Mouse (Mus musculus) limb, embryonic 13.5 days (tissue): ENCODE measurements at regions not wholly inside any gene's neighbourhood (a gene's known extent, or its start where the extent isn't known, plus 50 kb on each side); places are given as distances from the start of the nearest gene placed in this dataset.
"Not testable (repeated sequence)": the region's sequence is repeated elsewhere in the genome, so short reads cannot be mapped to it uniquely, and the experiment has no call there.

Source experiments
- ATAC-seq: fragments of 200-750 bp; cut with Nextera tagmentation; 2 replicates; pipeline ENCODE4 v1.8.0; 2017; ENCODE audit warnings: low read depth, moderate number of reproducible peaks, moderate TSS enrichment; ENCODE audit not compliant: low FRiP score
- H3K27ac ChIP-seq: fragments of 300-500 bp; sonication (generic); 2 replicates; pipeline ENCODE4 v1.5.1; 2015; ENCODE audit warnings: inconsistent platforms, mild to moderate bottlenecking, moderate library complexity
- H3K27me3 ChIP-seq: fragments of 300-500 bp; sonication (generic); 2 replicates; pipeline ENCODE4 v1.6.1; 2015; ENCODE audit warnings: mild to moderate bottlenecking, inconsistent platforms
- H3K36me3 ChIP-seq: fragments of 300-500 bp; sonication (generic); 2 replicates; pipeline ENCODE4 v1.6.1; 2015; ENCODE audit warnings: inconsistent platforms, mild to moderate bottlenecking, moderate library complexity
- H3K4me1 ChIP-seq: fragments of 300-500 bp; sonication (generic); 2 replicates; pipeline ENCODE4 v1.6.1; 2015; ENCODE audit warnings: inconsistent platforms
- H3K4me2 ChIP-seq: fragments of 300-500 bp; sonication (generic); replicated peaks from 2 replicates; pipeline ENCODE4 v1.6.1; 2015; ENCODE audit warnings: inconsistent platforms, mild to moderate bottlenecking, moderate library complexity
- H3K4me3 ChIP-seq: fragments of 300-500 bp; sonication (generic); 2 replicates; pipeline ENCODE4 v1.5.1; 2015; ENCODE audit warnings: moderate library complexity, mild to moderate bottlenecking, inconsistent platforms
- H3K9ac ChIP-seq: fragments of 300-500 bp; sonication (generic); 2 replicates; pipeline ENCODE4 v1.6.1; 2015; ENCODE audit warnings: mild to moderate bottlenecking, inconsistent platforms
- H3K9me3 ChIP-seq: fragments of 300-500 bp; sonication (generic); 2 replicates; pipeline ENCODE4 v1.6.1; 2016; ENCODE audit warnings: inconsistent platforms
- WGBS: fragments of 180-500 bp; shearing (Covaris S2); methylation state at CpG from one replicate; pipeline ENCODE4 v1.1.7; 2015; 5-methylcytosine and 5-hydroxymethylcytosine counted together

DNA sequence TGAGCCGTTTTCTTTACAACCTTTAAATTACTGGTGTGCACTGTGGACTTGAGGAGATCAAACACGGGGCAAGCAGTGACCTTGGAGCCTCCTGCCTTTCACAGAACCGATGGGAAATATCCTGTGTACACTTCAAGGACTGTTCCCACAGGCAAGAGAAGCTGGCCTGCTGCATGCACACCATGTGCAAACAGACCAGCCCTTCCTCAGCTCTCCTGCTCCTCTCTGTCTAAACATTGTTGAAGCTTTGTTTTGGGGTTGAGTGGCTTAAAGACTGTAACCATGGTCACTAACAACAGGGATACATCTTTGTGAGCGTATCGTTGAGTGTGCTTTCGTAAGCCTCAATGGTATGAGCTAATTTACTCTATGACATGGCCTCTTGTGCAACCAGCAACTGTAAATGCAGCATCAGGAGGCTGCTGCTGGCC lies 50.2 kb upstream of the Agps start:
- Histone ChIP-seq H3K9ac (no peak overlapping the region), H3K36me3 (no peaks in the 10 kb centered on the region), H3K9me3 (no peaks in the 10 kb centered on the region), H3K4me1 (peaks cover 17% of the 10 kb centered on the region), H3K4me3 (no peak overlapping the region), H3K4me2 (no peak overlapping the region), H3K27me3 (0 out of 2 replicates have a peak, but pooled peaks cover 6% of the 10 kb centered on the region), H3K27ac (no peak overlapping the region)
- ATAC-seq, result no peak
- 45% methylated on average over 6 of the region's 6 CpGs for WGBS

DNA sequence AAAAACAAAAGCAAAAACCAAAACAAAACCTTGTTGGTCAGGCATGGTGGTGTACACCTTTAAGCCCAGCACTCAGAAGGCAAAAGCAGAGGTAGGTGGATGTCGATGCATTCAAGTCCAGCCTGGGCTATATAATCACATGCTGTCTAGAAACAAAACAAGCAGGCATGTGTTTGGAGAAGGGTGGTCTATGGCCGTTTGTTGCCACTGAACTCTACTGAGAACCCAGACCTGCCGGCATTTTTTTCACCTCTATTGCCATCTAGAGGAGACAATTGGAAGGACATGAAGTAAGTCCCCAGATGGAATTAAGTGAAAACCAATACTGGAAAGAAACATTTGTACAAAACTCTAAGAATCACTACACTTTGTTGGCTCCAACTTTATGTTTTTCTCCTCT lies 50.9 kb upstream of the Agps start:
- Histone ChIP-seq H3K36me3 (no peaks in the 10 kb centered on the region), H3K27me3 (0 out of 2 replicates have a peak, but pooled peaks cover 9% of the 10 kb centered on the region), H3K9me3 (no peaks in the 10 kb centered on the region), H3K27ac (no peak overlapping the region), H3K4me2 (no peak overlapping the region), H3K4me3 (no peak overlapping the region), H3K9ac (no peak overlapping the region), H3K4me1 (peaks cover 23% of the 10 kb centered on the region)
- ATAC-seq, result peak; percentile 46; the same call in 1 of the 2 replicates
- 0% methylated on average over 3 of the region's 3 CpGs for WGBS

DNA sequence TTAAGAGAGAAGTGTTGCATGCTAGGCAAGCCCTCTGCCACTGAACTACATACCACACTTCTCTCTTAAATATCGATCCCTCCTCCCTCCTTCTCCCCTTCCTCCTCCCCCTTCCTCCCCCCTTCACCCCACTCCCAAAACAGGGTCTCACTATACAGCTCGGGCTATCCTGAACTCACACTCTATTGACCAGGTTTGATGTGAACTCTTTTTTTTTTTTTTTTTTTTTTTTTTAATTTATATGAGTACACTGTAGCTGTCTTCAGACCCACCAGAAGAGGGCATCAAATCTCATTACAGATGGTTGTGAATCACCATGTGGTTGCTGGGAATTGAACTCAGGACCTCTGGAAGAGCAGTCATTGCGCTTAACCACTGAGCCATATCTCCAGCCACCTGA lies 53.3 kb upstream of the Agps start:
- not testable (repeated sequence) for ATAC-seq, H3K27ac ChIP-seq, H3K9ac ChIP-seq, H3K27me3 ChIP-seq, H3K36me3 ChIP-seq, H3K4me2 ChIP-seq, H3K4me3 ChIP-seq, H3K9me3 ChIP-seq
- 84% methylated on average over 3 of the region's 3 CpGs for WGBS
- peaks cover 21% of the 10 kb centered on the region for H3K4me1 ChIP-seq

DNA sequence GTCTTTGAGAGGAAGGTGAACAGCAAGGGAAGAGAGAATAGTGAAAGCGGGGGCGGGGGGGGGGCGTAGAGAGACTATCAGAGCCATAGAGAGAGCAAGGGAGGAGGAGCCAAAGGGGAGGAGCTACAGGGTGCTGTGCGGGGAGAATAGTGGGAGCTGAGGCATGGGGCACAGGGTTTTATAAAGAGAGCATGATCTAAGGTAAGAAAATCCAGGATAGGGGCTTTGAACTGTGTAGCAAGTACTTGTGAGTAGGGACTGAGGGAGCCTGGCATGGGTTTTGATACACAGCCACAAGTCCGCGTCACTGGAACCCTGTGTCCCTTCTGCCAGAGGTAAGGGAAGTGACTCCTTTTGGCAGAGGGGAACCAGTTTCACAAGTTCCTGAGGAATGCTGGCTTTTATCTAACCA lies 54.9 kb upstream of the Agps start:
- Histone ChIP-seq H3K9ac (no peak overlapping the region), H3K9me3 (no peaks in the 10 kb centered on the region), H3K4me3 (no peak overlapping the region), H3K4me2 (peak overlapping the region; percentile 38), H3K4me1 (peaks cover 27% of the 10 kb centered on the region), H3K27me3 (0 out of 2 replicates have a peak, but pooled peaks cover 9% of the 10 kb centered on the region), H3K27ac (no peak overlapping the region), H3K36me3 (no peaks in the 10 kb centered on the region)
- ATAC-seq, result no peak
- WGBS, result 15% methylated on average over 5 of the region's 6 CpGs

DNA sequence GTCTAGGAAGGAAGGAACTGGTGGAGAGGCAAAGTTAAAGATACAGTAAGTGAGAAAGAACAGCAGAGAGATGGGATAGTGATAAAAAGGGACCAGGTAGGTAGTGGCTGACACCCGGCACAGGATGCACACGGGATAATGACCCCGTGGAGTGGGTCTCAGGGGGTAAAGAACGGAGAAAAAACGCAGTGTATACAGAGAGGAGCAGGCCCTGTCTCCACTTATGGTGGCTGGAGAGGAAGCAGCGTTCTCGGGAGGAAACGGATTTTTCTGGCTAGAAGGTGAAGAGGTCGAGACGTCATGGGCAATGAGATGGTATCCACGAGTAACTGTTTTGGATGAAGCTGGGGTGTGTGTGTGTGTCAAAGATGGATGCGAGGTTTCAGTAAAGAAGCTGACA lies 55.4 kb upstream of the Agps start:
- Histone ChIP-seq H3K4me2 (peak overlapping the region; percentile 38), H3K27ac (no peak overlapping the region), H3K27me3 (0 out of 2 replicates have a peak, but pooled peaks cover 9% of the 10 kb centered on the region), H3K36me3 (no peaks in the 10 kb centered on the region), H3K4me3 (no peak overlapping the region), H3K9ac (no peak overlapping the region), H3K4me1 (peaks cover 27% of the 10 kb centered on the region), H3K9me3 (no peaks in the 10 kb centered on the region)
- no peak for ATAC-seq
- WGBS, result 22% methylated on average over 12 of the region's 12 CpGs

DNA sequence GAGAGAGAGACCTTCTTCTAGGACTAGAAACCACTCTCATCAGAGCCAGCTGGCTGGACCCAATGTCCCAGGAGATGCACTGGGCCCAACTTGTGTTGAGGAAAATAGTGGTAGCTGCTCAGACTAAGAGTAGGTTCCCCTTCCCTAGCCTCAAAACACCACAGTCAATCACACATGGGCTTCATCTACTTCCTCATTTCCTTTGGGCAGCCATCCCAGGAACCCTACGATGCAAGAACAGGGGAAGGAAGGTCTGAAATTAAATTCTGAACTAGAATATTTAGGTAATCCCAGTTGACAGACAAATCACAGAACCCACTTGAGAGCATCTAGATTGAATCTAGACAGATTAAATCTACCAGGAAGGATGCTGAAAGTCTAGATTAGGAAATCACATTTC lies 56.8 kb upstream of the Agps start:
- no peak for ATAC-seq
- Histone ChIP-seq H3K4me3 (no peak overlapping the region), H3K9me3 (no peaks in the 10 kb centered on the region), H3K4me2 (no peak overlapping the region), H3K27me3 (0 out of 2 replicates have a peak, but pooled peaks cover 9% of the 10 kb centered on the region), H3K4me1 (peaks cover 19% of the 10 kb centered on the region; the same call in 1 of the 2 replicates), H3K36me3 (no peaks in the 10 kb centered on the region), H3K27ac (no peak overlapping the region), H3K9ac (no peak overlapping the region)
- WGBS, result 52% methylated on average over 1 of the region's 1 CpGs

DNA sequence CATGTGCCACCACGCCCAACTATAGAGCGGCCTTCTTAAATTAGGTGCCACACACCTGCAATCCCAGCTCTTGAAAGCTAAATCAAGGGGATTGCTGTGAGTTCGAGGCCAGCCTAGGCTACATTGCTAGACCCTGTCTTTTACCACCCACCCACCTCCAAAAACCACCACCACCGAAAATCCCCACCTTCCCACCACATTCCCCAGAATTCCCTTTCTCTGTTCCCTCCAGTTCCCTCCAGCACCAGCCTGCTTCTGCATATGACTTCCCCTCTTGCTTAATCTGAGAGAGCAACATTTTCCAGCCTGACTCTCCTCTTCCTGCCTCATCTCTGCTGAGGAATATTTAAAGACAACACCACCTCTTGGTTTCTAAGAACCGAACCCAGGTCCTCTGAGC lies 58.5 kb upstream of the Agps start:
- Histone ChIP-seq H3K9me3 (no peaks in the 10 kb centered on the region), H3K4me1 (peaks cover 19% of the 10 kb centered on the region; the same call in 1 of the 2 replicates), H3K36me3 (no peaks in the 10 kb centered on the region), H3K4me2 (no peak overlapping the region), H3K9ac (no peak overlapping the region), H3K27me3 (0 out of 2 replicates have a peak, but pooled peaks cover 3% of the 10 kb centered on the region), H3K4me3 (no peak overlapping the region), H3K27ac (no peak overlapping the region)
- no peak for ATAC-seq
- 89% methylated on average over 5 of the region's 5 CpGs for WGBS

DNA sequence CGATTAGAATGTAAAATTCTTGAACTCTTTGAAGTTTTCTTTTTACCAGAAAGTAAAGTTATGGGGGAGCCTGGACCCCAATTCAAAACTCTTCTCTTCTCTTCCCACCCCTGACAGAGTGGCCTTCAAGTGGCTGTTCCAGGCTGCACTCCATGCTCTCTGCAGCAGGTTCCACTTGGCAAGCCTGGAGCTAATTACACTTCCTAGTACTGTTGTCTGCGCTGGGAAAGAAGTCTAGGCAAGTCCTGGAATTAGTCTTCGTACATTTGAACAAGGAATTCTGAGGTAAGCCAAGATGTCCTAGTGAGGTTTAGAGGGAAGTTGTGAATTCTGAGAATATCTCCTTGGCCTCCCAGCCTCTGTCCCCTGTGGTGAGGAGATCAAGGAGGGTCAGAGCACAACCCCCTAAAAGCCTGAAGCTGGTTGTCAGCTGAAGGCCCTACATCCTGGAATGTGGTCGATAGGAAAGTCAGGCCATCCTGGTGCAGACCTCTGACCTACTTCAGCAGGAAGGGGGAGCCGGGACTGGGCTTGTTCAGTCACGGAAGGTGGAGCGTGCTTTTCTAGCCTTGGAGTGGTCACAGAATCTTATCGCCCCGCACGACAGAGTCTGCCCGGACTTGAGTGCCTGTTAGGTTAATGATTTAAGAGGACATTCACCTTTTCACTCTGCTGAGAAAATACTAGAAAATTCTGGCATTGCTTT lies 59.6 kb upstream of the Agps start:
- no peak for ATAC-seq
- 34% methylated on average over 11 of the region's 11 CpGs for WGBS
- H3K27ac ChIP-seq, result no peak overlapping the region

DNA sequence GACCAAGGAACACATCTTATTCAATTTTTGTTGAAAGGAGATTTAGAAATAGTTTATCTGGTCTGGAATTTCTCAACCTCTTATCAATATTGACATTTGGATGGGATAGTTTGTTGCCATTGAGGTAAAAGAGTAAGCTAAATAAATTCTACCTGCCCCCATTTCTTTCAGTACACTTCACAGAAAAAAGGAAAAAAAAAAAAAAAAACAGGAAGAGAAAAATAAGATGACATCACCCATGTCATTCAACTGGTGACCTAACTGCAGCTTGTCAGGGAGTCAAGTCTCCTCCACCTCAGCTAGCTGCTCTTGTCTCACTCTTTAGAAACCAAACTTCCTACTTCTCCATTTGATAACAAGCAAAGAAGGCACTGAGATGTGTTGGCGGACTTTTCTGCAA lies 61.3 kb upstream of the Agps start:
- H3K27ac ChIP-seq, result no peak overlapping the region
- no peak overlapping the region for H3K4me3 ChIP-seq
- WGBS, result 92% methylated on average over 1 of the region's 1 CpGs
- no peaks in the 10 kb centered on the region for H3K27me3 ChIP-seq
- no peaks in the 10 kb centered on the region for H3K36me3 ChIP-seq
- H3K4me1 ChIP-seq, result peaks cover 9% of the 10 kb centered on the region; the same call in 1 of the 2 replicates
- no peak for ATAC-seq
- H3K9me3 ChIP-seq, result no peaks in the 10 kb centered on the region
- H3K9ac ChIP-seq, result no peak overlapping the region
- no peak overlapping the region for H3K4me2 ChIP-seq

More for the DNA sequence above, 59.6 kb upstream of the Agps start:
- Histone ChIP-seq H3K9ac (no peak overlapping the region), H3K4me1 (peaks cover 20% of the 10 kb centered on the region), H3K27me3 (0 out of 2 replicates have a peak, but pooled peaks cover 3% of the 10 kb centered on the region), H3K4me3 (no peak overlapping the region), H3K36me3 (no peaks in the 10 kb centered on the region), H3K9me3 (no peaks in the 10 kb centered on the region), H3K4me2 (no peak overlapping the region)

DNA sequence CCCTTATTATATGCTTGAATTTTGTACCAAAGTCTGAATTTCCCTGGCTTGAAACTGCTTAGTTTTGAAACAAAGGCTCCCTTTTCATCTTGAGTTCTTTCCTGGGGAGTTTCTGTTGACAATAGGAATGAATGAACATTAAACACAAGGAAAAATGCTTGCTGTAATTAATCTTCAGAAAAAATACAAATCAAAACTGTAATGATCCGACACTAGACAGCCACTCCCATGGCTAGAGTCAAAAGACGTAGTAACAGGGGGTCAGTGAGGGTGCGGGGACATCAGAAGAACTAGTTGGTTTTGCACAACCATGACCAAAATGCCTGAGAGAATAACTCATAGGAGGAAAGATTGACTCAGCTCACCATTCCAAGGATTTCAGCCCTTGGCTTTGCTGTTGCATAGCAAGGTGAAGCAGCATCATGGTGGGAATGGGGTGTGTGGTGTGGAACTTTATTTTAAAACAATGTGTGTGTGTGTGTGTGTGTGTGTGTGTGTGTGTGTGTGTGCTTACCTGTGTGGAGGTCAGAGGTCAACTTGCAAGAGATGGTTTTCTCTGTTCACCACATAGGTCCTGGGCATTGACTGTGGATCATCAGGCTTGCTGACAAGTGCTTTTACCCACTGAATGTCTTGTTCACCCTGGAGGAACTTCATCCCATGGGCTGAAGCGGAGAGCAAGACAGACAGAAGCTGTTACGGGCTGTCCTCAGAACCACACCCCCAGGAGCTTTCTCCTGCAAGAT lies 63.2 kb upstream of the Agps start:
- WGBS, result 85% methylated on average over 5 of the region's 5 CpGs
- ATAC-seq, result no peak
- Histone ChIP-seq H3K4me3 (no peak overlapping the region), H3K36me3 (no peaks in the 10 kb centered on the region), H3K4me2 (no peak overlapping the region), H3K9ac (no peak overlapping the region), H3K9me3 (no peaks in the 10 kb centered on the region), H3K27ac (no peak overlapping the region), H3K4me1 (peaks cover 9% of the 10 kb centered on the region; the same call in 1 of the 2 replicates), H3K27me3 (no peaks in the 10 kb centered on the region)

DNA sequence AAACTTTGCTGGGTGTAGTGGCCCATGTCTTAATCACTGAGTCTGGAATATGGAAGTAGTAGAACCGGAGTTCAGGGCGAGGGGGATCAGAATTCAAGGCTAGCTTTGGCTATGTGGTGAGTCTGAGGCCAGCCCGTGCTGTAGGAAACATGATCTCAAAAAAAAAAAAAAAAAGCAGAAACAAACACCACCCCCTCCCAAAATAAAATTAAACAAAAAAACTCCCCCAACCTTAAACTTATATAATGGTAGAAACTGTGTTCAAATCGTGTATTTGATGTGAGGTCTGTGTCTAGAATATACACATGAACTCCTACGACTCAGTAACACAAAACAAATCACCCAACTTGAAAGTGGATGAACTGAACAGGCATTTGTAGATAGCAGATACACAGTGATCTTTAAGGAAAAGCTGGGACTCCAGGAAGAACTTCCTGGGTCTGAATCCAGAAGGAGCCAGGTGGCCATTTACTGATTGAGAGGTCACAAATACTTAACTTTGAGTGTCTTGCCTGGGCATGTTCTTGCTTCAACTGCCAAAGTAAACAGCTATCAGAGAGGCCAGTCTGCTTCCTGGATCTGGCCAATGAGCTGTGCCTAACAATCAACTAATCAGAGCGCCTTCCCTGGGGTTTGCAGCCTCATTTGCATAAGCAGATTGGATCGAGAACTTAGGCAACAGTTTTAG lies 63.6 kb upstream of the Nfe2l2 start:
- Histone ChIP-seq H3K36me3 (no peaks in the 10 kb centered on the region), H3K9ac (no peak overlapping the region), H3K9me3 (no peaks in the 10 kb centered on the region), H3K4me3 (no peak overlapping the region), H3K4me1 (peaks cover 9% of the 10 kb centered on the region; the same call in 1 of the 2 replicates), H3K4me2 (no peak overlapping the region), H3K27ac (no peak overlapping the region), H3K27me3 (no peaks in the 10 kb centered on the region)
- no peak for ATAC-seq
- 54% methylated on average over 7 of the region's 7 CpGs for WGBS

DNA sequence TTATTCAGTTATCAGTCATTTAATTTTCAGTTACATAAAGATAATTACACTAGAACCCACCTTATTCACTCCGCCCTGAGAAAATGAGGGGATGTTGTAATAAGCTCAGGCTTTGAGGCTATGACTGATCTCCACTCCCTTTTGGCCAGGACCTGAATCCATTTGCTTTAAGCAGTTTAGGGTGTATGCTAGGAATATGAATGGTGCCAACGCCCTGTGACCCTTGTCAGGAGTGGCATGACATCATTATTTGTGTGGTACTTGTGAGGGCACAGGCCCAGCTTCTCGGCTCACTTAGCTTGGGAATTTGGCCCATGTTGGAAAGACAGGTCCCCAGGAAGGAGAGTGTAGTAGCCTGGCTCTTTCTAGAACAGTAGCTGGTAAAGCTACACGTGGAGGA lies 61.0 kb upstream of the Nfe2l2 start:
- no peak for ATAC-seq
- H3K4me1 ChIP-seq, result peaks cover 3% of the 10 kb centered on the region; the same call in 1 of the 2 replicates
- H3K9ac ChIP-seq, result no peak overlapping the region
- no peaks in the 10 kb centered on the region for H3K27me3 ChIP-seq
- H3K4me2 ChIP-seq, result no peak overlapping the region
- 77% methylated on average over 4 of the region's 4 CpGs for WGBS
- no peak overlapping the region for H3K4me3 ChIP-seq
- no peak overlapping the region for H3K27ac ChIP-seq
- no peaks in the 10 kb centered on the region for H3K36me3 ChIP-seq
- no peaks in the 10 kb centered on the region for H3K9me3 ChIP-seq
